Mouse (Mus musculus): Measurements from ENCODE around the gene Napa. TPM values are rescaled to one million over a fixed set of nuclear protein-coding genes. Genes with fewer than 3 reads are reported as not detected.

The Napa gene
- total RNA-seq, 2 experiments from 2014 or later, result 90.4 to 104 TPM

GRCm38 (mm10) chr7:16132926-16133325 is 34.7 kb downstream of the Napa start:
- no peak for DNase-seq

- no peak for DNase-seq
Observed at GRCm38 (mm10) chr7:16133691-16134090, 35.4 kb downstream of the Napa start.

GRCm38 (mm10) chr7:16134951-16135392 is 36.7 kb downstream of the Napa start:
- no peak for DNase-seq

- no peak for DNase-seq
Observed at GRCm38 (mm10) chr7:16146489-16147410, 48.5 kb downstream of the Napa start.

GRCm38 (mm10) chr7:16147643-16148042 is 49.4 kb downstream of the Napa start:
- peak; percentile 84 for DNase-seq

- no peak for DNase-seq
Observed at GRCm38 (mm10) chr7:16149241-16149640, 51.0 kb downstream of the Napa start.

- DNase-seq, result no peak
Observed at GRCm38 (mm10) chr7:16150191-16151145, 52.2 kb downstream of the Napa start.

GRCm38 (mm10) chr7:16153522-16153921 is 55.3 kb downstream of the Napa start:
- DNase-seq, result peak; percentile 65

- peak; percentile 62 for DNase-seq
Observed at GRCm38 (mm10) chr7:16155132-16155872, 57.0 kb downstream of the Napa start.

GRCm38 (mm10) chr7:16156105-16156714 is 58.0 kb downstream of the Napa start:
- DNase-seq, result peak; percentile 27

- no peak for DNase-seq
Observed at GRCm38 (mm10) chr7:16158735-16159134, 60.5 kb downstream of the Napa start.

GRCm38 (mm10) chr7:16160702-16161101 is 62.4 kb downstream of the Napa start:
- no peak for DNase-seq

- no peak for DNase-seq
Observed at GRCm38 (mm10) chr7:16161302-16161701, 63.0 kb downstream of the Napa start.

- no peak for DNase-seq
Observed at GRCm38 (mm10) chr7:16162036-16162435, 63.8 kb downstream of the Napa start.

Other genes with a start within 250 kb of the Napa start
- not detected for gene Crx, start 218.5 kb upstream of the Napa start, total RNA-seq (2021)
- gene Crxos, start 215.8 kb upstream of the Napa start, total RNA-seq (2021), result not detected
- 100 to 1,000 TPM; 194 to 214 TPM for gene Selenow, start 176.1 kb upstream of the Napa start, total RNA-seq (2021)
- gene Nop53, start 152.4 kb upstream of the Napa start, total RNA-seq (2021), result 100 to 1,000 TPM; 139 to 142 TPM
- 100 to 1,000 TPM; 193 to 197 TPM for gene Ehd2, start 130.9 kb upstream of the Napa start, total RNA-seq (2021)
- 1 to 10 TPM; 7.6 to 7.8 TPM for gene Bicra, start 50.5 kb upstream of the Napa start, total RNA-seq (2021)
- not detected for gene Zfp541, start 36.6 kb upstream of the Napa start, total RNA-seq (2021)
- 10 to 100 TPM; 23.8 to 25.9 TPM for gene Kptn, start 21.4 kb downstream of the Napa start, total RNA-seq (2021)
- 1 to 10 TPM; 2.0 TPM for gene Slc8a2, start 31.4 kb downstream of the Napa start, total RNA-seq (2021)
- 1 to 10 TPM; 8.6 to 9.4 TPM for gene Meis3, start 76.6 kb downstream of the Napa start, total RNA-seq (2021)
- 10 to 100 TPM in 1 of 2 experiments, 1 to 10 TPM in 1; 9.5 to 11.0 TPM for gene Dhx34, start 123.6 kb downstream of the Napa start, total RNA-seq (2021)
- gene C5ar2, start 145.7 kb downstream of the Napa start, total RNA-seq (2021), result under 1 TPM; 0.45 to 0.50 TPM
- gene C5ar1, start 161.1 kb downstream of the Napa start, total RNA-seq (2021), result 1 to 10 TPM; 1.8 to 1.9 TPM
- gene Inafm1, start 175.2 kb downstream of the Napa start, total RNA-seq (2021), result 10 to 100 TPM; 12.5 to 13.6 TPM
- 10 to 100 TPM; 39.4 to 43.1 TPM for gene Ccdc9, start 188.3 kb downstream of the Napa start, total RNA-seq (2021)
- gene Bbc3, start 209.9 kb downstream of the Napa start, total RNA-seq (2021), result 1 to 10 TPM; 7.0 to 9.0 TPM

Data from heart, postnatal 4 days (tissue).